ENCODE assay signal across 33 mouse cellular contexts in genomic region chr8:48026796-48027195, GRCm38 (mm10).
"Had no signal": no experiment of that assay in that cellular context is flagged by ENCODE, and none has a peak within 500 bp of the region (broad histone marks: within the 10 kb centered on the region; RNA-seq: fewer than 3 reads in every experiment).

No protein-coding gene starts in this region.

- DNase-seq: heart, postnatal 10 days; heart, postnatal 14 days; heart, postnatal 36 days; heart, postnatal 4 days; kidney, adult 11 months; kidney, adult 18-20 months; kidney, adult 2 months; kidney, adult 8-10 months; kidney, adult 9 months; kidney, postnatal 14 days; kidney, postnatal 25 days; kidney, postnatal 36 days; kidney, postnatal 4 days; layer of hippocampus, adult 9-11 months; layer of hippocampus, postnatal 36 days had no signal

- H3K9ac ChIP-seq: heart, embryonic 12.5 days; heart, embryonic 13.5 days; heart, embryonic 15.5 days; hindbrain, embryonic 12.5 days; hindbrain, embryonic 13.5 days; hindbrain, embryonic 14.5 days; hindbrain, embryonic 15.5 days; intestine, embryonic 15.5 days; kidney, embryonic 15.5 days had no signal

- H3K4me1 ChIP-seq: heart, embryonic 12.5 days; heart, embryonic 13.5 days; heart, embryonic 15.5 days; hindbrain, embryonic 10.5 days; hindbrain, embryonic 12.5 days; hindbrain, embryonic 13.5 days; hindbrain, embryonic 15.5 days; intestine, embryonic 15.5 days; kidney, embryonic 15.5 days had no signal

- H3K4me2 ChIP-seq: heart, embryonic 11.5 days; heart, embryonic 12.5 days; heart, embryonic 13.5 days; heart, embryonic 15.5 days; hindbrain, embryonic 12.5 days; hindbrain, embryonic 13.5 days; hindbrain, embryonic 14.5 days; hindbrain, embryonic 15.5 days; intestine, embryonic 15.5 days; kidney, embryonic 15.5 days had no signal

- H3K4me3 ChIP-seq: heart, embryonic 12.5 days; heart, embryonic 13.5 days; heart, embryonic 15.5 days; hindbrain, embryonic 10.5 days; hindbrain, embryonic 12.5 days; hindbrain, embryonic 13.5 days; hindbrain, embryonic 15.5 days; intestine, embryonic 15.5 days; kidney, embryonic 15.5 days; layer of hippocampus, adult 2 months; left cerebral cortex, adult 2 months had no signal

- H3K27me3 ChIP-seq: heart, embryonic 12.5 days; heart, embryonic 13.5 days; heart, embryonic 15.5 days; hindbrain, embryonic 12.5 days; hindbrain, embryonic 13.5 days; hindbrain, embryonic 15.5 days; intestine, embryonic 15.5 days; kidney, embryonic 15.5 days had no signal

- H3K36me3 ChIP-seq: heart, embryonic 12.5 days; heart, embryonic 13.5 days; heart, embryonic 15.5 days; hindbrain, embryonic 10.5 days; hindbrain, embryonic 12.5 days; hindbrain, embryonic 13.5 days; hindbrain, embryonic 15.5 days; intestine, embryonic 15.5 days; kidney, embryonic 15.5 days had no signal

- H3K9me3 ChIP-seq: heart, embryonic 12.5 days; heart, embryonic 15.5 days; hindbrain, embryonic 12.5 days; hindbrain, embryonic 13.5 days; hindbrain, embryonic 15.5 days; intestine, embryonic 15.5 days; kidney, embryonic 15.5 days had no signal

- ATAC-seq: hindbrain, embryonic 16.5 days; hindbrain, postnatal 0 days; inflammation-experienced regulatory T-cells, adult 6 months; intestine, embryonic 15.5 days; intestine, embryonic 16.5 days; intestine, postnatal 0 days had no signal

- H3K27ac ChIP-seq: heart, embryonic 13.5 days; heart, embryonic 15.5 days; hindbrain, embryonic 10.5 days; hindbrain, embryonic 12.5 days; hindbrain, embryonic 13.5 days; hindbrain, embryonic 14.5 days; hindbrain, embryonic 15.5 days; hindbrain, postnatal 0 days; intestine, embryonic 15.5 days; kidney, embryonic 15.5 days; layer of hippocampus, adult 2 months; left cerebral cortex, adult 2 months had no signal
